Mouse (Mus musculus) liver, adult 2 months (tissue): ENCODE data around the gene Dennd6b.

Source experiments
- CTCF ChIP-seq: fragments of 200-500 bp; IDR thresholded peaks from 2 replicates; pipeline ENCODE4 v1.5.1; 2011; ENCODE audit warnings: low read depth, low read length, control low read depth
- POLR2A ChIP-seq: fragments of 200-500 bp; IDR thresholded peaks from 2 replicates; pipeline ENCODE4 v1.6.1; 2011; ENCODE audit warnings: low read length, control low read depth; ENCODE audit not compliant: insufficient read depth; ENCODE audit errors: extremely low read depth

- TF ChIP-seq POLR2A: no peak
- no peak for TF ChIP-seq CTCF
Observed at GRCm38 (mm10) chr15:89174889-89175339, 21.4 kb downstream of the Dennd6b start.
